Mouse (Mus musculus) yolk sac, embryonic 10.5 days (tissue): ENCODE data around the gene Mucl3.

Experiments used
- DNase-seq: peaks from one replicate; pipeline ENCODE4 v3.0.0-alpha.2; 2017; ENCODE audit warnings: low spot score

The Mucl3 gene

GRCm38 (mm10) chr17:35635699-35636111 is 7.8 kb downstream of the Mucl3 start:
- peak; percentile 55 for DNase-seq

GRCm38 (mm10) chr17:35635202-35635601 is 8.3 kb downstream of the Mucl3 start:
- DNase-seq = no peak

- DNase-seq = peak; percentile 40
Measured at GRCm38 (mm10) chr17:35633992-35634391, 9.5 kb downstream of the Mucl3 start.

DNA sequence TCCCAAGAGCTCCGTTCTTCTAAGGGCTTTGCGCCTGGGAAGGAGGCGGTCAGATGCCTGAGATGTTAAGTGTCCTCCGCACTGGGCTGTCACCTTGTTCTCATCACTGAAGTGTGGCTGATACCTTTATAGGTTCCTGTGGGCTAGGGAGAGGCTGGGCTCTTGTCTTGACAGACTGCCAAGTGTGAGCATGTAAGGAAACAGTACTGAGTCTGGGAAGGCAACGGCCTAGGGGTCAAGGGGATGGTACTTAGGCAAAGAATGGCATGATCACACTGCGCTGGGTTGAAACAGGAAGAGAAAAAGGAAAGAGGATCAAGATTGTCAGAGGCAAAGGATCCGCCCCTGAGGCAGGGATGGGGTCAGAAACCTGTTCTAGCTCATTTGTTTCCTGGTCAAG is 17.0 kb downstream of the Mucl3 start, which contains the start of gene Gm9573:
Gm9573 (minus strand) TSS at position 101 of the 400 bp plus-strand sequence.
- no peak for DNase-seq

GRCm38 (mm10) chr17:35617127-35617526 is 26.4 kb downstream of the Mucl3 start:
- DNase-seq = no peak

DNA sequence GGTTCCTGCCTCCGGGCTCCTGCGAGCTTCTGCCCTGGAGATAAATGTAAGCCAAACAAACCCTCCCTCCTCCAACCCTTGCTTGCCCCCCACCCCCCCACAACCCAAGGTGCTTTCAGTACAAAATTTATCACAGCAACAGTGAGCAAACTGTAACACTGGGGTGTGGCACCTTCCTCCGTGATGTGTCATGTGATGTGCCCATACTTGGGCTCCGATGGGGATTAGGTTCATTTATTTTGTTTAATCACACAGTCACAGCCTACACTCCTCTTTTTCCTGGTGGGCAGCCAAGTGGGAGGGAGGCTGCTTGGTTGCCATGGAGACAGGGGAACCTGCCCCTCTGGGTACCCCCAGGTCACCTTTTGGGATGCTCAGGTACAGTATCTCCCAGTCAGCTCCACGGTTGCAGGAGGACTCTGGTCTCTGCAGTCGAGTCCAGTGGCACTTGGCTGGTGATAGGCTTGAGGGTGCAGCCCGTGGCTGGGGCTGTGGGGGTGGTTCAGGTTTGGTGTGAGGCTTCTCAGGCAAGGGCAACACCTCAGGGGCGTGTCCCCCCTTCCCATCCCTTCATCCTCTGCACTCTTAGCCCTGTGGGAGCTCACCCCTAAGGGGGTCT is 41.6 kb downstream of the Mucl3 start:
- DNase-seq = no peak

- DNase-seq = no peak
Measured at GRCm38 (mm10) chr17:35601249-35601648, 42.2 kb downstream of the Mucl3 start, which contains the start of gene Sfta2. Gene Sfta2 (plus strand): TSS chr17:35601549.

DNA sequence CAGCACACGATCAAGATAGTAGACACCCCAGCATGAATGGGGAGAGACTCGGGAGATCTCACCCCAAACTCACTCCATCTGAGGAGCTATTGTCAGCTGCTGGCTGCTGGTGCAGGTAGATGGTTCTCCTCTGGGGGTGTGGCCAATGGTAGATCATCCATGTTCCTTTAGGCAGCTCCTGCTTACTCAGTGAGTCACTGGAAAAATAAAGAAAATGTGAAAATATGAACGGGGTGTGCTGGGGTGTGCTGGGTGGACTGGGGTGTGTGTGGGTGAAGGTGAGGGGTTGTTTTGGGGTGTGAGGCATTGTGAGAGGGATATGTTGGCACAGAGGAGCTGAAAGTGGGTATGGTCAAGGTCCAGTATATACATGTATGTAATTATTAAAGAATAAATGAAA is 46.1 kb downstream of the Mucl3 start:
- DNase-seq = no peak

DNA sequence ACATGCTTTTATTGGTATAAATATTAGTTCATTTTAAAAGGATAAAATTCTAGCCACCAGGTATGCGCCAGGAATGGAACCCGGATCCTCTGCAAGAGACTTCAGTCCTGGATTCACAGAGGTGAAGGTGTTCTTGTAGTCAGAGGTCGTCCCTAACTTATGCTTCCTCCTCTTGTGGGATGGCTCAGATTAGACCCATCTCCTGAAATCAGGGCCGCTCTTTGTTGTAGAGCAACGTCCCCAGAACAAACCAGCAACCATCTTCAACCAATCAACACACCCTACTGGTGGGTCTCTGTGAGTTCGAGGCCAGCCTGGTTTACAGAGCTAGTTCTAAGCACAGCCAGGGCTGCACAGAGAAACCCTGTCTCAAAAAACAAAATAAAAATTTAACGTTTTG is 49.0 kb downstream of the Mucl3 start:
- DNase-seq = no peak

DNA sequence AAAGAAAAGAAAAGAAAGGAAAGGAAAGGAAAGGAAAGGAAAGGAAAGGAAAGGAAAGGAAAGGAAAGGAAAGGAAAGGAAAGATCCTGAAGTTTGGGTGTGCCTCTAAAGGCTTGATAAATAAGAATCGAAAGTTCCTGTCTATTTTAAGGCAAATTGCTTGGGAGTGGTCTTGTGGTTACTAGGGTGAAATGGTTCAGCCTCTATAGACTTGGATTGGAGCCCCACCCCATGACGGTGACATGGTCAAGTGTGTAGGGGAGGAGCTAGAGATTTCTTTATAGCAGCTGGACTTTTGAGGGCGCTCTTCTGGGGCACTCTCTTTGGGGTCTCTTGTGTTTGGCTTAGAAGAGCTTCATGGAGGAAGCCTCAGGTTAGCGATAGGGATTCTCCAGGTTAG is 49.7 kb downstream of the Mucl3 start:
- DNase-seq = no peak

DNA sequence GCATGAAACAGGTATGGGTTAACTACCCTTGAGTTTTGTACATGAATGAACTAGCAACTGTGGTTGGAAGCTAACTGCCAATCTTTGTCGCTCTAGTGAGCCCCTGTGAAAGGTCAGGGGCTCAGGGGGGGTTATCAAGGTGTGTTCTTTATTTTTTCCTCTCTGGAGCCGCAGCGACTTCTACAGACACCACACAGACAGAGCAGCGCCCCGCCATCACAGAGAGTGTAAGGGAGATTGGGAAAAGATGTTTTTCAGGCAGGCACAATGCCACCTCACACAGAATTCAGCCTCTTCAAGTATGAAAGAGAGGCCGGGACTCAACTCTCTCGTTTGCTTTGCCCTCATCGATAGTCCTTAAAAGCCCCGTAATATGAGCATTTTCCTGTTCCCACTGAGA is 51.4 kb downstream of the Mucl3 start:
- DNase-seq = no peak

DNA sequence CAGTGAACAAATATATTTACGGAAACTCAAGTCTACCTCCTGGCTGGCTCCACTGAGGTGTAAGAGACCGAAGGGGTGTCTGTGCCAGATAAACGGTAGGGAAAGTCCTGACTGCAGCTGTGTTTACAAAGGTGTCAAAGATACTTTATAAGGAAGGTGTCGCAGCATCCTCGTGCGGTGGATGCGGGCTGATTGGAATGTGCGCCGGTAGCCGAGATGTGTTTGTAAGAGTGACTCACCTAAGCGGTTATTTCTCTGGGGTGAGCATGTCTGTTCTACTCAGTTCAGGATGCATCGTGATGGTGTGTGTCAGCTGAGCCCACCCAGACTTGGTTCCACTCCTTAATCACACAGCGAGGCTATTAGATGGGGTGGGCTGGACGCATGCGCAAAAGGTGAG is 51.8 kb downstream of the Mucl3 start:
- DNase-seq = no peak

- DNase-seq = no peak
Measured at GRCm38 (mm10) chr17:35591219-35591578, 52.3 kb downstream of the Mucl3 start.

DNA sequence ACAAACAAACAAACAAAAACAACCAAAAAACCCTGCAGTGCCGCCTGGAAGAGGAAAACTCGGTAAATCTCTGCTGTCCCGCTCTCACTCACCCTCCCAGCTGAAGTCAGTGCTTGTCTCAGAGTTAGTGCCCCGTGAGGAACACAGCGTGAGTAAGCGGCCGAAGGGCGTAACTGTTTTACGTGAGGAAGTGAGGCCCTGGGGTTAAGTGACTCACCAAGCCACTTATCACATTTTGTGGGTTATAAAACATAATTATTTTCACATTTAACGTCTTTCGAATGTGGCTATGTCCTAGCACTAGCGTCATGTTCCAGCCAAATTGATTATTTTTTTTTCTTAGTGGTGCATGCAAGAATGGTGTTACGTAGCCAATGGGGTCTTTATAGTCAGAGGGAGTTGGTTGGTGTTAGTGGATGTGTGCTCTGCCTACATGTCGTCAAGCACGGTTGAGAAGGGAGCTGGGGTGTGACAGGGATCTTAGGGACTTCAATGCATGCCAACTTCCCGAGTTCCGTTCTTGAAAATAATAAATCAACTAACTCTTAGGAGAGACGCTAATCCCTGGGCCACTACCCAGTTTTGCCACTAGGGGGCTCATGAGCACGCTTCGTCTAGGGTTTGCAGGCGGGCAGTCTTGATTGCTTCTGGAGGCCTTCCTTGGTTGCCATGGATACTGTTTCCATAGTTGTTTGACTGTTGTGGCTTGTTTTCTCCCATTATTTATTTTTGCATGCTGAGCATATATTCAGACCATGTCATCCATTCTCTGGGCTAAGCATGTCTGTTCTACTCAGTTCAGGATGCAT is 52.9 kb downstream of the Mucl3 start:
- peak; percentile 38 for DNase-seq

DNA sequence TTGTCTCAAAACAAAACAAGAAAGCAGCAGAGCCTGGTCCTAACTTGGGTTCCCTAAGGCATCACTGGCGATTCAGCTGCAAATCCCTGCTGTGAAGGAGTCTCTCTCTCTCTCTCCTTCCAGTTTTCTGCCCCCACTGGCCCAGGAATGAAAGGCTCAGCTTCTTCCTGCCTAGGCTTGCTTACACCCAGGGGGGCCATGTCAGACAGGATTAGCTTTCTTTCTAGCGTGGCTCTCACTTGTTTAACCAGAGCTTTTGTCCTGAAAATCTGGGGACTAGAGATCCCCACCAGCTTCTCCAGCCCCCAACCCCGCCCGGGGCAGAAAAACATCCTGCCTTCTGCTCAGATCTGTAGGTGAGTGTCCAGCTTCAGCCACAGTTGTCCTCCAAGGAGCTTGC is 55.1 kb downstream of the Mucl3 start:
- DNase-seq = no peak

DNA sequence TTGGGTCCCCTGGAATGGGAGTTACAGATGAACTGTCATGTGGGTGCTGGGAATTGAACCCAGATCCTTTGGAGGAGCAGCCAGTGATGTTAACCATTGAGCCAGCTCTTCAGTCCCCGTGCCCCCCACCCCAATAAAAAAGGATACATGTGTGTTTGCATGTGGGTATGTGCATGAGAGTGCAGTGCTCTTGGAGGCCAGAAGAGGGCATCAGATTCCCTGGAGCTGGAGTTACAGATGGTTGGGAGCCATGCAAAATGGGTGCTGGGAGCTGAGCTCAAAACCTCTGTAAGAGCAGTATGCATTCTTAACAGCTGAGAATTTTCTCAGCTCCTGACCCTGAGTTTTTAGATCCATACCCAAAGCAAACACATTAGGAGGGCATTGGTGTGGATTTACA is 56.2 kb downstream of the Mucl3 start:
- DNase-seq = no peak
